Mouse (Mus musculus) urinary bladder, postnatal 25 days (tissue): ENCODE measurements around the gene Zbtb4.

Experiments used
- DNase-seq: peaks from one replicate; pipeline ENCODE4 v3.0.0; 2022; ENCODE audit warnings: low spot score

Gene Zbtb4

GRCm38 (mm10) chr11:69766126-69766609 is 456 bp downstream of the Zbtb4 start:
- DNase-seq = peak; percentile 68

DNA sequence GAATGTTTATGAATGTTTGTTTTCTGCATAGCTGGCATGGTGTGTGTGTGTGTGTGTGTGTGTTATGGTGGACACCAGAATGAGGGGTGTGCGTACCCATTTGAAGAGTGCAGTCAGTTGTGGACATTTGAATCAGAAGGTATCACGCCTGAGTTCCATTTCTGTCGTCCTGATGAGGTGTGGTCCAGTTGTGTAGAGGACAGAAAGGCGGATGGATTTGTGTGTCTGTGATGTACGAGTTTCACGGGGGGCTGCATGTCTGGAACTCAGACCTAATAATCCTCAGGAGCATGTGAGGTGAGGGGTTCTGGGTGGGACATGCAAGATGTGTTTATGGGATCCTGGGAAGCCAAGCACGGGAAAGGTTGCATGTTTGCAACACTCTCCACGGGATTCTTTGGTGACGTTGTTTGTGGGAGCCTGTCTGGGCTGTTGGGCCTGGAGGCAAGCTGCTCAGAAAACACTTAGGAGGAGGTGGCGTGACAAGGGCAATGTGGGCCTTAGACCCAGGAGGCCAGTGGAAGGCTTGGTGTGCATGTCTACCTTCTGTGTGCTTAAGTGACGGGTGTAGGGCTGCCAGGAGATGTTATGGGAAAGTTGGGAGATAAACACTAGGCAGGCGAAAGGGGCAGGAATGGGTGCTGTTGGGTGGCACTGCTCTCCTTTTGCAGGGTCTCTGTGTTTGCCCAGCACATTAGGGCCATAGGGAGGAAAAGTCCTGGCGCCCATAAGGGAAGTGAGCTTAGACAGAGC is 1.3 kb downstream of the Zbtb4 start:
- DNase-seq = no peak

DNA sequence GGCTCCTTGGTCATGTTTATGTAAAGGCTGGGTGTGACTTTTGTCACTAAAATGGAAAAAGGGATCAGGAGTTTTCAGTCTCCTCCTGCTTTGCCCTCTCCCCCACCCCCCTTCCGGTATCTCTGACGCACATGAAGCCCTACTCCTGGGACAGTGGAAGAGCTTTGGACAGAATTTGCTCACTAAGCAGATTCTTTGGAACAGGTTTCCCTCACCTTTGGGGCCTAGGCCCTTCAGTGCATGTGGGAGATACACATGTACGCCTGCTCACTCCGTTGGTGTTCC is 1.9 kb downstream of the Zbtb4 start:
- DNase-seq = no peak

DNA sequence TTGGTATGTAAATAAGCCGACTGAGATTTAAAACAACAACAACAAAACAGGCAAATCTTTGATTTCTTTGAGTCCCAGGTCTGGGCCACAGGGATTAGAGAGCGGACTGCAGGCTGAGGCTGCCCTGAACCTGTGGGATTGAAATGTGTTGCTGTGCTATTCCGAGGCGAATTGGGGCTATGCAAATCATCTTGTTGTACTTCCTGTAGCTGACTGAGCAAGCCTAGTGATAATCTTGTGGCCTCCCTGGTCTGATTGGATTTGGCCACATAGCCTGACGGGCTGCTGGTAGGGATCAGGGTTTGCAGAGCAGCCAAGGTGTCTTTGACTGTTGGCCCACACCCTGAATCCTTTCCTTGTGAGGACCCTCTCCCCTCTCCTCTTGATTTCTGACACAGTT is 9.2 kb downstream of the Zbtb4 start:
- DNase-seq = no peak

GRCm38 (mm10) chr11:69775716-69776115 is 10.0 kb downstream of the Zbtb4 start:
- no peak for DNase-seq

DNA sequence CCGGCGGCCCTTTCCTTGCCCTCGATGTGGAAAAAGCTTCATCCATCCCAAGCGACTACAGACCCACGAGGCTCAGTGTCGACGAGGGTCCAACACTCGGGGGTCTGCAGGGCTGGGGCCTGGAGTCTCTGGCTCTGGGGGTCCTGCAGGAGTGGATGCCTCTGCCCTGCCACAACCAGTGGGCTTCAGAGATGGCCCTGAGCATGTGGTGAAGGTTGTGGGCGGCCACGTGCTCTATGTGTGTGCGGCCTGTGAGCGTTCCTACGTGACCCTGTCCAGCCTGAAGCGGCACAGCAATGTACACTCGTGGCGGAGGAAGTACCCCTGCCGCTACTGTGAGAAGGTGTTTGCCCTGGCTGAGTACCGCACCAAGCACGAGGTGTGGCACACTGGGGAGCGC is 10.8 kb downstream of the Zbtb4 start:
- no peak for DNase-seq

DNA sequence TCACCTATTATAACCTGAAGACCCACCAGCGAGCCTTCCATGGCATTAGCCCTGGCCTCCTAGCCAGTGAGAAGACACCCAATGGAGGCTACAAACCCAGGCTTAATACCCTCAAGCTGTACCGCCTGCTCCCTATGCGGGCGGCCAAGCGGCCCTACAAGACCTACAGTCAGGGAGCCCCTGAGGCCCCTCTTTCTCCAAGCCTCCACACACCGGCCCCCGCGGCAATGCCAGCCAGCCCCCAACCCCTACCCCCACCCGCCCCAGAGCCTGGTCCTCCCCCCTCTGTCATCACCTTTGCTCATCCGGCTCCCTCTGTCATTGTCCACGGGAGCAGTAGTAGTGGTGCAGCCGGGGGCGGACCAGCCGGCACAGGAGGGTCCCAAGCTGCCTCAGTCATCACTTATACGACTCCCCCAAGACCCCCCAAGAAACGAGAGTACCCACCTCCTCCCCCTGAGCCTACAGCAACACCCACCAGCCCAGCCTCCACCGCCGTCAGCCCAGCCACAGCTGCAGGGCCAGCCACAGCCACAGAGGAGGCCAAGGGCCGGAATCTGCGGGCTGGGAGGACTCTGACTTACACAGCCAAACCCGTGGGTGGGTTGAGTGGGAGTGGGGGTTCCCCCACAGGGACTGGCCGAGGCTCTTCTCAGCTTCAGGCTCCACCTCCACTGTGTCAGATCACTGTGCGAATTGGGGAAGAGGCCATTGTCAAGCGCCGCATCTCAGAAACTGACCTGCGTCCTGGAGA is 12.0 kb downstream of the Zbtb4 start:
- no peak for DNase-seq

DNA sequence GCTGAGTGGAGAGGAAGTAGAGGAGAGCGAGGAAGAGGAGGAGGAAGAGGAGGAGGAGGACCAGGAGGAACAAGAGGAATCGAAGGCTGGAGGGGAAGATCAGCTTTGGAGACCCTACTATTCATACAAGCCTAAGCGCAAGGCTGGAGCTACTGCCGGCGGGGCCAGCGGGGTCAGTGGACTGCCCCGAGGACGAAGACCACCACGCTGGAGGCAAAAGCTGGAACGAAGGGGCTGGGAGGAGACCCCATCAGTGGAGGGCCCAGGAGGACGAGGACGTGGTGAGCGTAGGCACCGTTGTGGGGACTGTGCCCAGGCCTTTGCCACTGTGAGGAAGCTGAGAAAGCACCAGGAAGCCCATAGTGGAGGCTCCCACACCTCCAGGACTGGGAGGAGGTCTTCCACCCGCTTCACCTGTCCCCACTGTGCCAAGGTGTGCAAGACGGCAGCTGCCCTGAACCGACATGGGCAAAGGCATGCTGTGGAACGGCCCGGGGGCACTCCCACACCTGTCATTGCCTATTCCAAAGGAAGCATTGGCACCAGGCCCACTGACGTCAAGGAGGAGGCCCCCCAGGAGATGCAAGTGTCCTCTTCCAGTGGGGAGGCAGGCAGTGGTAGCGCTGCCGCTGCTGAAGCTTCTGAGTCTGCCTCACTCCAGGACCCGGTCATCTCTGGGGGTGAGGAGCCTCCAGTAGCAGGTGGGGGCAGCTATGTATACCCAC is 12.7 kb downstream of the Zbtb4 start:
- no peak for DNase-seq

DNA sequence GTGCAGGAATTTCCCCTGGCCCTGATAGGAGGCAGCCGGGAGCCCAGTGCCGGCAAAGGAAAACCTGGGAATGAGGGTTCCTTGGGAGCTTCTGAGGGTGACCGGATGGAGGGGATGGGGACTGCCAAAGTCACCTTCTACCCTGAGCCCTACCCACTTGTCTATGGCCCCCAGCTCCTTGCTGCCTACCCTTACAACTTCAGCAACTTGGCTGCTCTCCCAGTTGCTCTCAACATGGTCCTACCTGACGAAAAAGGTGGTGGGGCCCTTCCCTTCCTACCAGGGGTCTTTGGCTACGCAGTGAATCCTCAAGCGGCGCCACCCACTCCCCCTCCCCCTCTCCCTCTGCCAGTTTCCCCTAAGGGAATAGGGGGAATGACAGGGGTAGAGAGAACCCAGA is 13.3 kb downstream of the Zbtb4 start:
- DNase-seq = no peak

DNA sequence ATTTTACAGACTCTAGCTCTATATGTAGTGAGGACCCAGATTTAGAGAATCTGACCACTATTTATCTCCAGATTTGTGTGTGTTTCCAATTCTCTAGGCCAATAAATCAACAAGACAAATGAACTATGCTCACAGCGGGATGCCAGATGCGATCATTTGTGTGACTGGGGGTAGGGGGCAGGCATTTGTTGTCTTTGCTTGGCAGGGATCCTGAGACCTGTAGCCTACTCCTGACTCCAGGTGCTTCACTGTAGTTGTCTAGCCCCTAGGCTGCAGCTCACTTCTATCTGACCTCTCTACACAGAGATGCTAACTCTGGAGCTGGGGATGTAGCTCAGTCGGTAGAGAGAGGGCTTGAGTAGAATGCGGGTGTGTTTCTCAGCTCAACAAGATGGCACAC is 16.1 kb downstream of the Zbtb4 start:
- no peak for DNase-seq

GRCm38 (mm10) chr11:69784793-69785272 is 19.1 kb downstream of the Zbtb4 start:
- DNase-seq = peak; percentile 34

GRCm38 (mm10) chr11:69787306-69787705 is 21.6 kb downstream of the Zbtb4 start:
- no peak for DNase-seq

DNA sequence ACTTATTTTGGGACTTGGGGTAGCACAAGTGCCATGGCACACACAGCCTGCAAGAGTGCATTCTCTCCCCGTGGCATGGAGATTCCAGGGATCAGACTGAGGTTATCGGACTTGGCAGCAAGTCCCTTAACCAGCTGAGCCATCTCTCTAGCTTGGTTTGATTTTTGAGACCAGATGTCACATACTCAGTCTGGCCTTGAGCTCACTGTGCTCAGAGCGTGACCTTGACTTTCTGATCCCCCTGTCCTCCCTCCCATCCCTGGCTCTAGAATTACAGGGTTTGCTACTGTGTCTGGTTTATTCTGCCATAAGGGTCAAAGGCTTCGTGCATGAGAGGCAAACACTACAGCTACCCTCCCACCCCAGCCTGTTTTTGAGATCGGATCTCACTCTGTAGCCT is 23.7 kb downstream of the Zbtb4 start:
- no peak for DNase-seq

GRCm38 (mm10) chr11:69791420-69791819 is 25.7 kb downstream of the Zbtb4 start:
- DNase-seq = no peak

GRCm38 (mm10) chr11:69793429-69793828 is 27.7 kb downstream of the Zbtb4 start:
- DNase-seq = no peak

GRCm38 (mm10) chr11:69795168-69795982 is 29.7 kb downstream of the Zbtb4 start, which contains the start of gene Chrnb1:
Gene Chrnb1 (minus strand): TSS chr11:69795943.
- DNase-seq = peak; percentile 84

DNA sequence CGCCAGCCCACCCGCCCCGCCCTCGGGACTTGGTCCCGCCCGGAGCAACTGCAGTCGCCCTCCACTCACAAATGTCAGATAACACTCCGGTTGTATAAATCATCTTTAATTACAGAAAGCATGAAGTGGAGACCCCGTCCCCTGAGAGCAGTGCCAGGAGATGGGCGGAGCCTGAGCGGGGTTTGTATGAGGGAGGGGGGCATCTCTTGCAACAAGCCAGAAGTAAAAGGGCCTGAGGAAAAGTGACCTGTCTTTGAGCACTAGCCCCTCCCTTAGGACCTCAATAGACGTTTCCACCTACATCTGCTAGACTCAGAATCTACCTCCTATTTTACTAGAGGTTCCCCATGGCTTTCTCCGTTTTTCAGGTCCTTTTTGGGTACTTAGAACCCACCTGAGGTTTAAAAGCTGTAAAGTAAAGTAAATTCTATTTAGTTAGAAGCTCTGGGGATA is 30.3 kb downstream of the Zbtb4 start:
- DNase-seq = no peak

- no peak for DNase-seq
Observed at GRCm38 (mm10) chr11:69797924-69798323, 32.2 kb downstream of the Zbtb4 start.

GRCm38 (mm10) chr11:69799394-69800137 is 33.9 kb downstream of the Zbtb4 start:
- no peak for DNase-seq

- DNase-seq = no peak
Observed at GRCm38 (mm10) chr11:69800138-69800391, 34.4 kb downstream of the Zbtb4 start.
